Mouse (Mus musculus): ENCODE results near the gene Tmem8. TPM values are rescaled to one million over a fixed set of nuclear protein-coding genes. Genes with fewer than 3 reads are reported as not detected.

Gene Tmem8
- total RNA-seq, 2 experiments from 2014 or later, result 4.3 to 9.6 TPM

DNA sequence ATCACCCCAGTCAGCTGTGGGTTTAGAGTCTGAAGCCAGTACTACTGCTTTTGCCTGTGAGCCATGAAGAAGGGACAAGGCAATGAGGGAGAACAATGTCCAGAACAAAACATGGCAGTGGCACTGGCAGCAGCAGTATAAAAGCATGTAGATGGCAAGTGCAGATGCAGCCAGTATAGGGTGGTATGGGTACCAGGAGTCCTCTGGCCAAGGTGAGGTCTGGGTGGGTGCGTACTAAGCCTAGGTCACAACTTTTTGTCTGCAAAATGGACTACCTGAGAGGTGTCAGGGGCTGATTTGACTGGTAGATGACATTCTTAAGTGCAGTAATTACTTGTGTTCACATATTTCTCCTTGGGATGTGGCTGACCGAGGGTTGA lies 24.6 kb downstream of the Tmem8 start:
- 0 out of 2 replicates have a peak, but pooled peaks have one; percentile 3 for ATAC-seq (replicated peaks; ENCODE audit: low FRiP score, poor library complexity, severe bottlenecking)

DNA sequence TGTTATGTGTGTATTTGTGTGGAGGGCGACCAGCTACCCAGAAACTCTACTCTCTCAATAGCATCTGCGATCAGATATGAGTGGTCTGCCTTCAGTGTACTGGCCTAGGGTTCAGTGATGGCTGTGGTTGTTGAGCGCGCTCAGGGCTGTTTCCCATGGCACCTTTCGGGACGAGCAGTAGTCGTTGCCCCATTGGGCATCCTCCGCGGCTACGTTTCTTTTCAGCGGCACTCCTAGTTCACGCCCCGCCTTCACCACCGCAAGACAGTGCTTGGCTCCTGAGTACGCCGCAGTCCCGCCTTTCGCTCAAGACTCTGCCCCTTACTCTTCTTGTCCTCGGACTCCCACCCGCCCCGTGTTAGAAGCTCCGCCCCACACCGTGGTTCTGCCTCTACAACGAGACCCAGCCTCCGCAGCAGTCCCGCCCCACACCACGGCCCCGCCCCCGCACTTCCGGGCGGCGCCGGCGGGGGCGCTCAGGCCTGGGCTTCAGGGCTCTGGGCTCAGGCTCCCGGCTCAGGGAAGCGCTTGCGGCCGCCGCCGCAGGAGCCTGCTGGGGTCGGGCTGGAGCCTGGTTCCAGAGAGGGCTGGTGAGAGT lies 25.2 kb downstream of the Tmem8 start, which contains the start of gene Axin1:
Gene Axin1 (plus strand): TSS at position 450 of the 598 bp plus-strand sequence.
- ATAC-seq (replicated peaks; ENCODE audit: low FRiP score, poor library complexity, severe bottlenecking), result peak; percentile 92

DNA sequence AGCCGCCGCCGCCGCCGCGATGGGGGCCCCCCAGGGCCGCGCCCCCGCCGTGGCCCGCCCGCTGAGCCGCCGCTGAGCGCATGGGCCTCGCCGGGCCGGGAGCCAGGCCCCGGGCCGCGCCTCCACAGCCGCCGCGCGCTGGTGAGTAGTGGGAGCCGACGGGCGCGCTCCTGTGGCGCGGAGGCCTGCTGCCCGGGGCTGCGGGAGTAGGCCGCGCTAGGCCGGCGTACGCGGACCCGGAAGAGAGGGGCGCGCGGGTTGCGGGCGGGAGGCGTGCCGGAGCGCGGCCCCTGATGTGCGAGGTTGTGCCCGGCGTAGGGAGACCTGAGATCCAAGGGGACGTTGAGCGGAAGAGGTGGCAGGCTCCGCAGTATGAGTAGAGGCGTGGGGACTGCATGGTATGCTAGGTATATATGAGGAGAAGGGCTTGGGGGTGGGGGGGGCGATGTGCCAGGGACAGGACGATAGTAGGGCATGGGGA lies 25.8 kb downstream of the Tmem8 start:
- no peak; the same call in 1 of the 2 replicates for ATAC-seq (replicated peaks; ENCODE audit: low FRiP score, poor library complexity, severe bottlenecking)

DNA sequence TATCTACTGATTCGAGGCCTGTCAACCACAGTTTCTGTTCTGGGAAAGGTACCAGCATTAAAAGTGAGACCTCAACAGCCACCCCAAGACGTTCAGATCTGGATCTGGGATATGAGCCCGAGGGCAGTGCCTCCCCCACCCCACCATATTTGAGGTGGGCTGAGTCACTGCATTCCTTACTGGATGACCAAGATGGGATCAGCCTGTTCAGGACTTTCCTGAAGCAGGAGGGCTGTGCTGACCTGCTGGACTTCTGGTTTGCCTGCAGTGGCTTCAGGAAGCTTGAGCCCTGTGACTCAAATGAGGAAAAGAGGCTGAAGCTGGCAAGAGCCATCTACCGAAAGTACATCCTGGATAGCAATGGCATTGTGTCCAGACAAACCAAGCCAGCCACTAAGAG lies 29.7 kb downstream of the Tmem8 start:
- no peak for ATAC-seq (replicated peaks; ENCODE audit: low FRiP score, poor library complexity, severe bottlenecking)

DNA sequence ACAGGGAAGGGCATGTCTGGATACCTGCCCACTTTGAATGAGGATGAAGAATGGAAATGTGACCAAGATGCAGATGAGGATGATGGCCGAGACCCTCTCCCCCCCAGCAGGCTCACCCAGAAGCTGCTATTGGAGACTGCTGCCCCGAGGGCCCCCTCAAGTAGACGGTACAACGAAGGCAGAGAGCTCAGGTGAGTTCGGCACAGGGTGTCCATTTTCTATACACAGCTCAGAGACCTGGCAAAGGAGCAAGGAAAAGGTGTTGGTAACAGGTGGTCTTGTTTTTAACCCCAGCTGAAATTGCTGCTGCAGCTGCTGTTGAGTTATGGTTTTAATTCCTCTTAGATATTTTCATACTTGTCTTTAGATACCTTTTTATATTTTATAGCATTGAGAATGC lies 30.3 kb downstream of the Tmem8 start:
- no peak for ATAC-seq (replicated peaks; ENCODE audit: low FRiP score, poor library complexity, severe bottlenecking)

DNA sequence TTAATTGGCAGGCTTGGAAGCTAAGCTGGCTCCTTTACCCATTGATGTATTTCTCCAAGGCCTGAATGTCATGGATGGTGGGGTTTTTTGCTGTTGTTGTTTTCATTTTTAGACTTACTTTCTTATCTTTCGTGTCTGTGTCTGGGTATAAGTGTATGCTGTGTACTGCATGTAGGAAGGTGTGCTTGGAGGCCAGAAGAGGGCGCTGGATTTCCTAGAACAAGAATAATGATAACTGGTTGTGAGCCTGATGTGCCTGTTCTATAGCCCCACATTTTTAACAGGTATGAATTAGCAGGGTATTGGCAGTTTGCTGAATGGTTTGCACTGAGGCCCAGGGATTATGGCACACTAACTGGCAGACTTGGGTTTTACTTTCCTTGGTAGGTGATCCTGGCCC lies 36.0 kb downstream of the Tmem8 start:
- ATAC-seq (replicated peaks; ENCODE audit: low FRiP score, poor library complexity, severe bottlenecking), result no peak

DNA sequence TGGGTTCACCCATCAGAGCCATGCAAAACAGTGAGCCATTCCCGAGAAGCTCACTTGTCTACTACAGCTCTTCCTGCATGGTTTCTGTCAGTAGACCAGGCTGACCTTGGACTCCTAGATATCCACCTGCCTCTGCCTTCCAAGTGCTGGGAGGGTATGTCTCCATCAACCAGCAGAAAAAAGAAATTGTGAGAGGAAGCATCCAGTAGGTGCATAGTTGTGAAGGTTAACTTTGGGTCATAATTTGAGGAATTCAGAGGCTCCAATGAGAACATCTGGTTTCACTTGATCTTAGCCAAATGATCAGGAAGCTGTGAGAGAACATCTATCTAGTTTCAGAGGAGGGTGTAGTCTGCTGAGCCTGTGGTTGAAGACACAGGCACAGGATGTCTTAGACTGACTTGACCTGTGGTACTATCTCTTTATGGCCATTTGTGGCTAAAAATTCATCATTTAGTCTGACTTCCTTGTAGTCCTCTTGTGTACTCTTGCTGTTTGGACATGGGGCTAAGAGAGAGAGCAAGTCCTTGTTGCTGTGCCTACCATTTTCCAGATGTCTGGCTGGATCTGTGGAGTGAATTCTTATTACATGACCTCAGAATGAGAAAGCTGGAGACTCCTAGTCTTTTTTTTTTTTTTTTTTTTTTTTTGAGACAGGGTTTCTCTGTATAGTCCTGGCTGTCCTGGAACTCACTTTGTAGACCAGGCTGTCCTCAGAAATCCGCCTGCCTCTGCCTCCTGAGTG lies 39.0 kb downstream of the Tmem8 start:
- no peak for ATAC-seq (replicated peaks; ENCODE audit: low FRiP score, poor library complexity, severe bottlenecking)

DNA sequence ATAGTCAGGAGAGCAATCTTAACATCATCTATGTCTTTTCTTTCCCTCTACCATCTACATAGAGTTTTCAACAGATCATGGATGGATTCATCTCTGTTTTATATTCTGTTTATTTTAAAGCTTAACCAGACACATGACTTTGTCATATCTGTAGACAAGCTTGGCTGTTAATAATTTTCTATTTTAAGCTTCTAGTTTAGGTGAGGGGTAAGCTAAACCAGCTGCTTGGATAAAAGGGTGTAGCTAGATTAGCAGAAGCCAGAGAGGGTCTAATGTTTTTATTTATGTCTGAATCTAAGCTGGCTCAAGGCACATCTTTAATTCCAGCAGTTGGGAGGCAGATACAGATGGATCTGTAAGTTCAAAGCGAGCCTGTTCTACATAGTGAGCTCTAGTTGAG lies 49.6 kb downstream of the Tmem8 start:
- ATAC-seq (replicated peaks; ENCODE audit: low FRiP score, poor library complexity, severe bottlenecking), result no peak

DNA sequence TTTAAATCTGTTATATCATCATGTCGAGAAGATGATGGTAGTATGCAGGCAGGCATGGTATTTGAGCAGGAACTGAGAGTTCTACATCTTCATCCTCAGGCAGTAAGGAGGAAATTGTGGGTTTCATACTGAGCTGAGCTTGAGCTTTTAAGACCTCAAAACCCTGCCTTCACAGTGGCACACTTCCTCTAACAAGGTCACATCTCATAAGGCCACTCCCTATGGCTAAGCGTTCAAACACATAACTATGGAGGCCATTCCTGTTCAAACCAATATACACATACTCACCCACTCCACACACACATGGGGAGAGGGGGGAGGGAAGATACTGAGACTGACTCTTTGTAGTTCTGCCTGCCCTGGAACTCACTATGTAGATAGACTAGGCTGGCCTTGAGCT lies 54.9 kb downstream of the Tmem8 start:
- no peak for ATAC-seq (replicated peaks; ENCODE audit: low FRiP score, poor library complexity, severe bottlenecking)

Other genes with a start within 250 kb of the Tmem8 start
- 9.4 and 9.8 TPM in 2 replicates for gene Mcrip2, start 244.5 kb upstream of the Tmem8 start, total RNA-seq (2015; ENCODE audit: low replicate concordance)
- 1.7 and 8.0 TPM in 2 replicates for gene Mcrip2, start 244.5 kb upstream of the Tmem8 start, total RNA-seq (2017; ENCODE audit: low replicate concordance)
- gene Mettl26, start 238.2 kb upstream of the Tmem8 start, total RNA-seq (2015; ENCODE audit: low replicate concordance), result 7.3 and 9.4 TPM in 2 replicates
- 3.7 and 5.3 TPM in 2 replicates for gene Mettl26, start 238.2 kb upstream of the Tmem8 start, total RNA-seq (2017; ENCODE audit: low replicate concordance)
- not detected in 2 replicates for gene Wfikkn1, start 232.4 kb upstream of the Tmem8 start, total RNA-seq (2015; ENCODE audit: low replicate concordance)
- gene Wfikkn1, start 232.4 kb upstream of the Tmem8 start, total RNA-seq (2017; ENCODE audit: low replicate concordance), result 1.0 TPM in 1 of 2 replicates, not detected in the other
- 2.3 and 6.7 TPM in 2 replicates for gene Rab40c, start 193.6 kb upstream of the Tmem8 start, total RNA-seq (2015; ENCODE audit: low replicate concordance)
- gene Rab40c, start 193.6 kb upstream of the Tmem8 start, total RNA-seq (2017; ENCODE audit: low replicate concordance), result 1.2 and 1.5 TPM in 2 replicates
- 1,336 and 1,664 TPM in 2 replicates for gene Pigq, start 168.4 kb upstream of the Tmem8 start, total RNA-seq (2015; ENCODE audit: low replicate concordance)
- gene Pigq, start 168.4 kb upstream of the Tmem8 start, total RNA-seq (2017; ENCODE audit: low replicate concordance), result 1,480 and 1,728 TPM in 2 replicates
- 49.2 and 66.7 TPM in 2 replicates for gene Nhlrc4, start 168.3 kb upstream of the Tmem8 start, total RNA-seq (2015; ENCODE audit: low replicate concordance)
- gene Nhlrc4, start 168.3 kb upstream of the Tmem8 start, total RNA-seq (2017; ENCODE audit: low replicate concordance), result 40.7 and 62.0 TPM in 2 replicates
- not detected in 2 replicates for gene A930017K11Rik, start 160.7 kb upstream of the Tmem8 start, total RNA-seq (2015; ENCODE audit: low replicate concordance)
- not detected in 2 replicates for gene A930017K11Rik, start 160.7 kb upstream of the Tmem8 start, total RNA-seq (2017; ENCODE audit: low replicate concordance)
- 1.2 and 1.5 TPM in 2 replicates for gene Capn15, start 127.5 kb upstream of the Tmem8 start, total RNA-seq (2015; ENCODE audit: low replicate concordance)
- 1.4 and 2.4 TPM in 2 replicates for gene Capn15, start 127.5 kb upstream of the Tmem8 start, total RNA-seq (2017; ENCODE audit: low replicate concordance)
- not detected in 2 replicates for gene Rab11fip3, start 43.7 kb upstream of the Tmem8 start, total RNA-seq (2015; ENCODE audit: low replicate concordance)
- 0.17 and 0.42 TPM in 2 replicates for gene Rab11fip3, start 43.7 kb upstream of the Tmem8 start, total RNA-seq (2017; ENCODE audit: low replicate concordance)
- gene Decr2, start 23.0 kb upstream of the Tmem8 start, total RNA-seq (2015; ENCODE audit: low replicate concordance), result 3.1 TPM in 1 of 2 replicates, not detected in the other
- gene Decr2, start 23.0 kb upstream of the Tmem8 start, total RNA-seq (2017; ENCODE audit: low replicate concordance), result 0.42 and 3.2 TPM in 2 replicates
- gene Nme4, start 17.7 kb upstream of the Tmem8 start, total RNA-seq (2015; ENCODE audit: low replicate concordance), result 10.0 and 15.9 TPM in 2 replicates
- gene Nme4, start 17.7 kb upstream of the Tmem8 start, total RNA-seq (2017; ENCODE audit: low replicate concordance), result 4.2 and 5.2 TPM in 2 replicates
- 21.7 and 22.6 TPM in 2 replicates for gene Mrpl28, start 10.2 kb downstream of the Tmem8 start, total RNA-seq (2015; ENCODE audit: low replicate concordance)
- gene Mrpl28, start 10.2 kb downstream of the Tmem8 start, total RNA-seq (2017; ENCODE audit: low replicate concordance), result 10.1 and 11.0 TPM in 2 replicates
- 5.6 and 6.3 TPM in 2 replicates for gene Axin1, start 25.4 kb downstream of the Tmem8 start, total RNA-seq (2015; ENCODE audit: low replicate concordance)
- 29.1 and 33.9 TPM in 2 replicates for gene Axin1, start 25.4 kb downstream of the Tmem8 start, total RNA-seq (2017; ENCODE audit: low replicate concordance)
- 6.5 TPM in 1 of 2 replicates, not detected in the other for gene Pdia2, start 85.8 kb downstream of the Tmem8 start, total RNA-seq (2015; ENCODE audit: low replicate concordance)
- 0.56 and 5.1 TPM in 2 replicates for gene Pdia2, start 85.8 kb downstream of the Tmem8 start, total RNA-seq (2017; ENCODE audit: low replicate concordance)
- gene Rgs11, start 89.7 kb downstream of the Tmem8 start, total RNA-seq (2015; ENCODE audit: low replicate concordance), result not detected in 2 replicates
- gene Rgs11, start 89.7 kb downstream of the Tmem8 start, total RNA-seq (2017; ENCODE audit: low replicate concordance), result 1.7 TPM in 1 of 2 replicates, not detected in the other
- not detected in 2 replicates for gene Arhgdig, start 94.5 kb downstream of the Tmem8 start, total RNA-seq (2015; ENCODE audit: low replicate concordance)
- gene Arhgdig, start 94.5 kb downstream of the Tmem8 start, total RNA-seq (2017; ENCODE audit: low replicate concordance), result not detected in 2 replicates
- 2.3 and 4.2 TPM in 2 replicates for gene Fam234a, start 130.9 kb downstream of the Tmem8 start, total RNA-seq (2015; ENCODE audit: low replicate concordance)
- gene Fam234a, start 130.9 kb downstream of the Tmem8 start, total RNA-seq (2017; ENCODE audit: low replicate concordance), result 2.4 and 4.8 TPM in 2 replicates
- gene Luc7l, start 139.6 kb downstream of the Tmem8 start, total RNA-seq (2015; ENCODE audit: low replicate concordance), result 11.7 and 16.3 TPM in 2 replicates
- gene Luc7l, start 139.6 kb downstream of the Tmem8 start, total RNA-seq (2017; ENCODE audit: low replicate concordance), result 18.1 and 27.2 TPM in 2 replicates

Data from erythroblast, adult 5-6 weeks (primary cell).